Mouse (Mus musculus) layer of hippocampus, adult 9-11 months (tissue): ENCODE data around the gene Lama2.

ENCODE experiments used
- DNase-seq: peaks from one replicate; pipeline ENCODE4 v3.0.0; 2022

Gene Lama2

DNA sequence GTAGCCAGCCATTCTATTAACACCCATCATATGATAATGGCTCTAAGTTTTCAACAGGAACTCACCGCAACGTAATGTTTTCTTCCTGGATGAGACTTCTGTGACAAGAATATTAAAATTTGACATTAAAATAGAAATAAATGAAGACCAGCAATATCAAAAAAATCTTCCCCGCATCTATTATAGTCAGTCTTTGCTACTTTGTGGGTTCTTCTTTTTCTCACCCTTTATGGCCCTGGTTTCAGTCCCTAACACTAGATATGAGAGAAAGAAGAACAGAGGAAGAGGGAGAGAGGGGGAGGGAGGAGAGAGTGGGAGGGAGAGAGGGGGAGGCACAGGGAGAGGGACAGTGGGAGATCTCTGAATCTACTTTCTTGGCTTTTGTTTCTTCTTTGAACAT is at the start of gene Lama2:
TSS of gene Lama2 (minus strand) at position 101 of the 400 bp plus-strand sequence.
- DNase-seq: no peak

DNA sequence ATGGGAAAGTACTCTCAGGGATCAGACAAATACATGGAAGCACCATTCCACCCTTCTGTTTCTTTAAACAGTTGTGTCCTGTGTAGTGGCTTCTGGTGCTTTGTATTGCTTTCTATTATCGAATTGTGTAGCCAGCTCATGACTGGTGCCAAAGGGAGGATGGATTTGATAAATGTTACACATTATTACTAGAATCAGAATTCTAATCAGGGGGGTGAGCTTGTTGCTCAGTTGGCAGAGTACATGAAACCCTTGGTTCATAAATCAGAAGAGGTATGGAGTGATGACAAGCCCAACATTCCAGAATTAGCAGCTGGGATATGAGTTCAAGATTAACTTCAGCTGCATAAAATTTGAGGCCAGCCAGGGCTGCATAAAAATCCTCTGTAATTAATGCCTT is 44.8 kb upstream of the Lama2 start:
- no peak for DNase-seq

DNA sequence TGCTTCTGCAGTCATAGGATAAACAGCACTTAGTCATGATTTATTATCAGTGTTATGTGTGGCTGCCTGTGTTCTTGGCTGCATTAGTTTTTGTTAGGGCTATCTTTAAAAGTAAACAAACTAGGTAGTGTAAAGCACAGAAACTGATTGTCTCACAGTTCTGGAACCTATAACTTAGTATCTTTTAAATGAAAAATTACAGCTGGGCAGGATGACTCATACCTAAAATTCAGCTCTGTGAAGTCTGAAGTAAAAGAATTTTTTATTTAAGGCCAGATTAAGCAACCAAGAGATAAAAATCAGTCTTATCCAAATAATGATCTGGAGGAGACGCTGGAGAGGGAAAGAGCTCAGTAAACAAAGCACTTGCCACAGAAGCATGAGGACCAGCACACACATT is 43.8 kb upstream of the Lama2 start:
- no peak for DNase-seq

DNA sequence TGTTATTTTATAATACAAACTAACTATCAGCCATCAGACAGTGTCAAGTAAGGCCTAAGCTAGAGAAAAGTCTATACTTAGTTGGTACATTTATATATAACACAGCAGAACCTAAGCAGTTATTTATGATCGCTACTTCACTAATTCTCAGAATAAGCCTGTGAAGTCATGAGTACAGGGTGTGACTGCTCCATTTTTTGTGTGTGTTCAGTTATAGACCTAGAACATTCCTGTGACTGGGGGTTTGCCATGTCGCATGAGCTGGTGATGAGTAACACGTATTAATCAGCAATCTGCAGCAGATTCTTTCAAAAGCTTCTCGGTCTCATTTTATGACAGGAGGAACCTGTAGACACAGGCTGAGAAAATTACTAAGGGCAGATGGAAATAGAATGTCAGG is 34.6 kb upstream of the Lama2 start:
- no peak for DNase-seq

DNA sequence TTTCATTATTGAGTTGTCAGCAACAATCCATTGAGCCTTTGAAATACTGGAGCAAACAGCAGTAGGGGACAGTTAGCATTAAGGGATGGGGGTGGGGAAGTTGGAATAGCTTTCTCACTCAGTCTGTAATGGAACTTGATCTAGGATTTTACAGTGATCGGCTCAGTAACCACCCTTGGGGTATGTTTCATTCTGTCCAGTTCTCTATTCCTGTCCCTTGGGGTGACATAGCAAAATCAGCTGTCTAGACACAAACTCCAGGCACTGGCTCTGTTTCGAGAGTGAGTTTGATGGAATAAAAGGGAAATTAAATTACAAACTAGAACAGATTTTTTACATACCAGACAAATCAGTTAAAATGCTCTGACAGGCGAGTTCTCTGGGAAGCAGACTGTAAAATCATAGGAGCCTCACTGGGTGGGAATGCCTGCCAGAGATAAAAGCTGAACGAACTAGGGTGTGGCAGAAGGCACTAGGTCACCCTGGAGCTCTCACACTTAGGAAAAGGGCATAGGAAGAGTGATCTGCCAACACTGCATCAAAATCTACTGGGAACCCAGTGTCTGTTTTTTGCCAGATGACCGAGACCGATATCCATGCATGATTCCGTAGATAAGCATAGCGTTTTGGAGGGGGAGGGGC is 33.3 kb upstream of the Lama2 start:
- DNase-seq: no peak

DNA sequence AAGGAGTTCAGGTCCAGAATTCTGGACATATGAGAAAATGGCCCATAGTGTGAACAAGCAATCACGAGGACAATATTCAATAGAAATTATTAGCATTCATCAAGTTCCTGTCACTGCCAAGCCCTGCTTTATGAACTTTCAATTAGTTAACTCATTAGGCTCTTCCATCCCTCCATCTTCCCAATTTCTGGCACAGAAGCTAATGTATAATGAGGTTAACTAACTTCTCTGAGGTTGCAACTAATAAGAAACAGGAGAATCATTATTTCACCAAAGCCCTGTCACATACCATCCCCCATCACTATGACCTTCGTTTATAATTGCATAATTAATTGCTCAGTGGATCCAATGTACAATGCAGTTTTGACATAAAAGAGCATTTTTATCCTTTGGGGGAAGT is 16.2 kb upstream of the Lama2 start:
- DNase-seq: no peak

DNA sequence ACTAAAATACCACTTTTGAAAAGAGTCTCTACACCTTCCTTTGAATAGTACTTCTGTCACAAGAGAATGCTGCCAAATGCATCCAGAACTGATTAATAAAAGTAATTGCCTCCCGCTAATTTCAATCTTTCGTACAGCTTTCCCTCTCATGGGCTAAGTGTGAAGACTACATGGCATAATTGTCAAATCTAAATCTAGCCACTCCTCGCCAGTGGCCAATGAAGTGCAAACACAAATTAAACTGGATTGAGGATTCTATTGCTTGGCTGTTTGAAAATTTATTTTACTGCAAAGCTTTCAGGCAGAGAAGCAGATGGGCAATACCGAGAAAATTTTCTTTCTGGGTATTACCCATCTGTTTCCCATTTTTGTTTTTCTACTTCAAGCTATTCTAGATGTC is 11.4 kb upstream of the Lama2 start:
- DNase-seq: peak; percentile 30

DNA sequence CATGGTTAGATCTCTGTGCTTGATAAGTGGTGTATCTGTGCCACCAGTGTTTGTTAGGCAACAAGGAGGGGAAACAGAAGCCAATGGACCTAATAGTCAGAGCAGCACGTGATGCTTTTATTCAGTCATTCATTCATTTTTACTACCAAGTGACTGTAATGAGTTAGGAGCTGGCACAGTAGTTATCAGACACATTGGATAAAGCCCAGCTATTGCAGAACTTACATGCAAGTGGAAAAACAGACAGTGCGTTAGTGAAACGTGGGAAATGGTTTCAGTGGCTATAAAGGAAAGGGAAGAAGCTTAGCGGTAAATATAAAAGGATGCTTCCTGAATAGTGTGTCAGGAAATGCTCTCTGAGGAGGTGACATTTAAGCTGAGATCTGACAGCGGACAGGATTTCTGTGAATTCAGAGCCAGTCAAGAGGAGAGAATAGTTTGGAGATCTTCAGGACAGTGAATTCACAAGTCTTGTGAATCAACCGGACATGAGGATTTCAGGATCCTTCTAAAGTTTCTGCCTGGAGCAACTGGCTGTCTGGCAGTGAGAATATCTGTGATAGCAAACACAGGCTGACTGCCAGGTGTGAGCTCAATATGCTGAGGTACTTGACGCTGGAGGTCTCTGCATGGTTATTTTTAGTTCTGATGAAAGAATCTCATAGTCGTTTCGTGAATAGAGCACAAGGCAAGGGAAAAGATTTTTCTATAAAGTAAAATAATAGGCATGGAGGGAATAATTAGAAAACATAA is 2.3 kb upstream of the Lama2 start:
- DNase-seq: peak; percentile 6

DNA sequence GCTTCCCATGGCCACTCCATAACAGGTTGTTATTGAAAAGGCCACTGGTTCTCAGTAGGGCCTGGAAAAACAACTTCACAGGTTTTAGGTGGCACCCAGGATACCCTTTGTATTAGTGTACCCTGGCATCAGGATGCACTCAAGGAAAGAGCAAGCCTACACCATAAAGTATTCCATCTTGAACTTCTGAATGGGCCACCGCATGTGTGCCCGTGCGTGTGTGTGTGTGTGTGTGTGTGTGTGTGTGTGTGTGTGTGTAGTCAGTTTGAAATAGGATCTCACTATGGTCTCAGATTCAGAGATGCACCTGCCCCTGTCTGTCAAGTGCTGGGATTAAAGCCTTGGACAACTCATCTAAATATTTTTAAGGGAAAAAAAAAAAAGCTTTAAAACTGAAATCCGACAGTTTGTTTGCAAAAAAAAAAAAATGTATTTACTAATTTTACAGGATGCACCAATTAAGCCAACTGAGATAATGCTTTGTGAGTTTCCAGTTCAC is 2.0 kb downstream of the Lama2 start:
- DNase-seq: no peak

DNA sequence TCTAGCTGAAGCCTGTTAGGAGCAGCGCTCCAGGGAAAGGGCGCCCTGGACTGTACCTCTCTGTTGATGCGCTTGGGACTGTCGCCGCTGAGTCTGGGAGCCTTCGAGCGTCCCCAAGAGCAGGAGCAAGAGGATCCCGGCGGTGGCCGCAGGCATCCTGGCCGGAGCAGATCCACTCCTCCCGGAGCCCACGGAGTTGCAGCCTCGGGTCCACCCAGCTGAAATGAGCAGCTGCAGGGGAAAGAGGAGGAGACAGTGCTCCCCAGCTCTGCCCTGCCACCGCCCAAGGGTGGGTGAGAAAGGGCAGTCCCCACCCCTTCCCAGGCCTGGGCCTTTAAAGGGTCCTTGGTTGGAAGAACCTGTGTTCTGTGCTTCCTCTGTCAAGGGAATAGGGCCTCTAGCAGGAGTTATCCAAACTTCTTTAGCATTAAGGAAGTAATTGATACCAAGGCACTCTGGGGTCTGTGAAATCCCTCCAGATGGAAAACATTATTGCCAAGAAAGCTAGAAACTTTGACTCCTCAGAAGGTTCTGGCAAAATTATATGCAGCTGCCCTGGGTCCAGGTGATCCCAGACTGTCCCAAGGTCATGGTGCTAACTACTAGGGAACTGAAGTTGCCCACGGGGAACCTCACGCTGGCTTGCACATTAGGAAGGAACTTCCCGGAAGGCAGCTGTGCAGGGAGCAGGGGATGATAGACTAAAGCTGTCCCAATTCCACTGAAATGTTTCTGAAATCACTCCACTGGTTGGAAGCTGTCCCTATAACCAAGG is 2.7 kb downstream of the Lama2 start:
- DNase-seq: peak; percentile 3

DNA sequence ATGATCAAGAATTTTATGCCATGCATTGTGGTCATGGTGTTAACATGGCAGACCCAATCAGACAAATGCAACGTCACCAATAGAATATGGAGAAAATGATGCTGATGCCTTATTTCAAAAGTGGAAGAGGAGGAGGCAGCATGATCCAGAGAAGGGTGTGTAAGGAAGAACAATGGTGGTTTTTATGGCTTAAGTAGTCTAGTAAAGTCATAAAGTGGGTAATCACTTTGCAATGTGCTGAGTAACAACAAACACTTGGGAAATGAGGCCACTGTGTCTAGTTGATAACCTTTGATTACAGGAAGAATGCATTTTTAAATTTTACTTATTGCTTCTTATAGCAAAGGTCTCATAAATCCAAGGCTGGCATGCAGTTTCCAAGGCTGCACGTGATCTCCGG is 23.9 kb downstream of the Lama2 start:
- no peak for DNase-seq

DNA sequence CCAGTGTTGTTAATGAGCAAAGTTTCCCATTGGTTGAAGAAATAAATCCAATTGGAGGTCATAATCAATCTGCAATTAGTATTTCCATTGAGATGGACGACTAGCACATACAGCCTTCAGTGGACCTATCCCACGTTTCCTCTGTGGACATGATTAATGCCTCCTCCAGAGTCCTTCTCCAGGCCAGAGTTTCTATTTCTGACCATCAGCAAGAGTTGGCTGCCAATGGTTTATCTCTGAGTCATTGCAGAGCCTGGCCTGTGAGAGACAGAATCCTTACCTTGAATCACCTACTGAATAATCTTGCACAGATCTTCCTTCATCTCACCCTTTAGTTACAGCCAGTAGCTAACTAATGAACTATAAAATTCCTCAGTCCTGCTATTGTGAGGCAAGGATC is 86.3 kb downstream of the Lama2 start:
- DNase-seq: no peak

DNA sequence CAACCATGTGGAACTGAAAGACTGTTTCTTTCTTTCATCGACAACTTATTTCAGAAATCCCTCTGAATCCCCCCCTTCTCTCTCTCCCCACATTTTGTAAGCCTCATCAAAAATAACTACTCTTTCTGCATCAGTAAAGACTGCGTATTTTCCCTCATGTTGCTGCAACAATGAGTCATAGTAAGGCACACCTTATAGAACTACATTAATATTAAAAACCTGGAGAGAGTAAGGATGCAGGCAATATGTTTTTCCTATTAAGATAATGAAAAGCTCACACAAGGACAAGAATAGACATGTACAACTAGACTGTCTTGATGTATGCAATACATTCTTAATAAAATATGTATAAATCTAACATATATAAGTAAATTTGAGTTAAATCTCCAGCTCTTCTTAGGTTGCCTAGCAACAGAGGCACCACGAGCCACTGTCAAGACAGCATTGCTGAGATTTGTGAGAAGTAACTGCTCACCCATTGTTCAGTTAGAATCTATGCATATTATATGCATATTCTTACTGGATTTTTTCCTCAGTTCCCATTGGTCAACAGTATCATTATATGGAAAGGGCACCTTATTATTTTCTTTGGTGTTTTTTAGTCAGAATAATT is 110.6 kb downstream of the Lama2 start:
- DNase-seq: no peak

DNA sequence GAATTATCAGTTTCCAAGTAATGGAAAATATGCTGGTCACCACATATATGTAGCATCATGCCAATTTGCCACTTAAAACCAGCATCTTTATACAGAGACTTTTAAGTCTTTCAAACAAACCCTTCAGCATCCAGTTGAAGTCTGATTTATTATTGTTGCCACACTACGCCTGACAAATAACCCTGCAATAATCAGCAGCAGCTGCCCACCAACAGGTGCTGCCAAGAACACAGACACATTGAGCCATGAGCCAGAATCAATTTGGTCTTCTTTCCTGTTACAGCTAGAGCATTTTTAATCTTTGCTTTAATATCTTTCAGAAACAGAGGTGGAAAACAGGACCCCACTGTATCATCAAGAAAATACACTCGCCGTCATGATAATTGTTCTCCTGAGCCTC is 118.7 kb downstream of the Lama2 start:
- DNase-seq: peak; percentile 36

DNA sequence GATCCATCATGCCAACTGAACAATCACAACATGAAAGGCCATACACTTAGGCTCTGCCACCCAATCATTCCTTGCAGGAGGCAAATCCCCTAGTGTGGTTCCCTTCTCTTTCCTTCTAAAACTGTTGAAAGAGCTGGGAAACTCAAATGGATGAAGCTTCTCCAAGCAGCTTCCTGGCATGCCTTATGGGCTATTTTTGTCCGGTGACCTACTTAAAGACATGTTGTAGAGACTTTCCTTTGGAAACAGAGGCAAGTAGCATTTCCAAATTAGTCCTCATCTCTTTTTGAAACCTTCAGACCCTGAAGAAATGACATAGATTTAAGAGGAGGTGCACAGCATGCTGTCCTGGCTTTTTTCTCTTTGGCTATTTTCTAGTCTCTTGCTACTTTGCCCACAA is 131.1 kb downstream of the Lama2 start:
- DNase-seq: no peak

DNA sequence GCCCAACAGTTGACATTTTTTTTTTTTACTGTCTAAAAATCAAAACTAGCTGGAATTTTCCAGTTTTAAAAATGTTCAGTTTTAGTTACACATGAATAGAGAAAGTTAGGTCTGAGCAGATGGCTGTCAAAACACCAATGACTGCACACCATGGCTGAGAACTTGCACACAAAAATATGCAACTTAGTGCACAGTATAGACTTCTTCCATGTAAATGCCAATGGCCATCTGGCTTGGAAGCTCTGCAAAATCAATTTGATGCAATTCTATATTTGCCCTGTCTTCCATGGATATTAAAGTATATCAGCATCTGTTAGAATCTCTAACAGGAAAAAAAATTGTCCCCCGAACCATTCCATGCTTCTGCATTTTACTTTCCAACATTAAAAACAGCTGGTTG is 135.5 kb downstream of the Lama2 start:
- peak; percentile 40 for DNase-seq

DNA sequence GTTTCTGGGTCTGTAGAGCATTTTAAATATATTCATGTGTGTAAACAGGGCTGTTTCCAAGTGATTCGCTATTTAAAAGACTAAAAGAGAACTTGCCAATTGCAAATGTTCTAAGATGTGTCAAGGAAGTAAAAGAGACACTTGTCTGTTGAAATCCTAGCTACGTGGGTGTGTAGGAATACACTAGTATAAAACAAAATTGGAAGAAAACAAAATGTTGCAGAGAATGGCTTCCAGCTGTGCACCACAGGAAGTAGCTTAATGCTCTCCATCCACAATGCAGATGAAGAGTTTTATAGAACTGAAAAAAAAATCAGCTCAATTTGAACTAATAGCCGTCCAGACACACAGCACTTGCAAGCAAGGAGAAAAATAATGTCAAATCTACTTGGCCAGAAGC is 144.0 kb downstream of the Lama2 start:
- DNase-seq: no peak

DNA sequence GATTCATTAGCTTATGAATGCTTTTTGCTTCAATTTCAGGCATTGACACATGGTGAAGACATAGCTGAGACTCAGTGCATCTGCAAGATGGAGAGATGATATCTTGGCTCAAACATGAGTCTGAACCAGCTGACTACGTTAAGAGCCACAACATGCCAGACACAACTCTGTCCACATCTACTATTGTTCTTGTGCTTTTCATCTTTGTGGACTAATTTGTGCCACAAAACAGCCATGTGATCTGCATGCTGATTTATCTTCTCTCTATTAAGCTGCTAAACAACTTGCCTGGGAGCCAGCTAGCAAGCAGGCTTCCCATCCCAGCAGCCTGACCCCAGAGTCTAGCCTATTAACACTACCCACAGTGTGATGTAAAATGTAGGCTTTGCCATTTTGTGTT is 151.3 kb downstream of the Lama2 start:
- no peak for DNase-seq

DNA sequence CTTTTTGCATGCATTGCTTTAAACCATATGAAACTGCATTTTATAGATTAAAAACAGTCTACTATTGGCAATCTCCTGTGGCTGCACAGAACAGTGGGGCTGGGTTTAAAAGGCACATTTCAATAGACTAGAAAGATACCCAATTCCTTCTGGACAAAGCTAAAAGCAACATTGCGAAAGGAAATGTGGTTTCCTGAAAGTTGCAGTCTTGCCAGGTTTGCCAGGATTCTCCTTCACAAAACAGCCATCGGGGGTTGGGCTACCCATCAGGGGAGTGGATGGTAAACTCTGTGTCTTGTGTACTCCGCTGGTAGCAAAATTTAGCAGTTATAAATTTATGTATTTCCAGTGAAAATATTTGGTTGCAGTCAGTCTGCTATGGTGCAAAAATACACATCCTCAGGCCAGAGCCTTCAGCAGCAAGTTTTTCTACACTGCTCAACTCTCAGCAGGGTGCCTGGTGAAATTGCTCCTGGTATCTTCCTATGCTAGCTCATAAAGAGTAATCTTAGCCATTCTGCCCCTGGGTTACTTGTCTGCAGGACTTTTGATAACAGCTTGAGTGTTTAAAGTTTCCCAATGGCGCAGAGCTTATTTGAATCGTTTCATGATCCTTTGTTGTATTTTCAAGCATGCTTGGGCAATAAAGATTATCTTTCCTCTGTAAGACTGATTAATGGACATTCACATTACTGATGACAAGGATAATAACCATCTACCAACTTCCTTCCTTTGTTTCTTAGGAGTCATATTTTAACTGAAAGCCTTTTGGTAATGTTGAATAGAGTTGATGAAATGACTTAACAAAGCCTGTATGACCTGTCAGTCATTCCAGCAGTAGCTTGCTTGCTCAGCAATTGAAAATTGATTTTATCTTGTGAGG is 205.7 kb downstream of the Lama2 start:
- no peak for DNase-seq

DNA sequence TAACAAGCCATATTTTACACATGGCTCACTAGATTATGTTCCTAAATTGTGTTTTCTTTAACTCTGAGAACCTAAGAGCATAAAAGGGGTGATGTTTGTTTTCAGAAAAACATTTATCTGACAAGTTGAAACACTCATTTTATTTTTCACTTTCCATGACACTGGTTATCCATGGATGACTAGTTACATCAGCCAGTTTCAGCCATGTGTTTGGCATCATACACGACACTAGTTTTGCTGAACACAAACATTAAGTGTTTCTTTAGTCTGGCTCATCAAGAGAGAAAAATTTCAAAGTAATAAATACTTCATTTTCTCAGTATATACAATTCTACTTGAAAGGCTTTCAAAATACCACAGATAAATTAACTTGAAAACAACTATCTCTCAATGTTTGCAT is 228.8 kb downstream of the Lama2 start:
- DNase-seq: no peak

DNA sequence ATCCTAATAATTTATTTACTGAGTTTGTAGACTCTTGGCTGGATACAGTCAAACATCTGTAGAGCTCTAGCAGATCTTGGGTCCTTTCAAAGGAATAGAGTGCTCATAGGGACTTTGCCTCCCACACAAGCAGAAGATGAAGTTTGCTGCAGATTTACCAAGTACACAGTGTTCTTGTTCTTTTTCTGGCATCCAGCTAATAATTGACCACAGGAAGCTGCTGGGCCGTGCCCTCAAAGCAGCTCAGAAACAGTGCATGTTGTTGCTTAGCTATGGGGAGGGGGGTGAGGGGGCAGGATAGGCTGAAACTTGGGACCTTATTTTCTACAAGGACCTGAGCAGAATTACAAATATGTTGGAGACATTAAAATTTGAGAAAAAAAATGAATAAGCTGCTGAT is 232.0 kb downstream of the Lama2 start:
- no peak for DNase-seq

DNA sequence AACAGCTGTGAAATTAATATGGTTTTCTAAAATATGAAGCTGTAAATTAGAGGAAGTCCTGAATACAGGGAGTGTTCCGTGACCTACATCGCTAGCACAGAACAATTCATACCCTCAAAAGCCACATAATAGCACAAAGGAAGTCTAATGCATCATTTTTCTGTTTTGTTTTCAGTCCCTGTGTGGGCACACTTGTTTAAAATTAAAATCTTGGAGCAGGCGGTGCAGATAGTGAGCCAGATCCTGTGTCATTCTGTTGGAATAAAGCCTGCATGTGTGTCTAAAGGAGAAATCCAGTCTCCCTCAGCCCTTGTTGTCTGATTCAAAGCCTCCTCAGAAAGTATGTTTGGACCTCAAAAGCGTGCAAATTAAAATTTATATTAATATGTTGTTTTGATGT is 234.9 kb downstream of the Lama2 start:
- peak; percentile 71 for DNase-seq
